Mouse (Mus musculus) heart, postnatal 0 days (tissue): ENCODE measurements at regions not wholly inside any gene's neighbourhood (a gene's known extent, or its start where the extent isn't known, plus 50 kb on each side); places are given as distances from the start of the nearest gene placed in this dataset.

Source experiments
- CTCF ChIP-seq: IDR thresholded peaks from 2 replicates; pipeline ENCODE4 v1.5.1; 2016; ENCODE audit warnings: antibody characterized with exemption, control low read depth, low read depth
- EP300 ChIP-seq: IDR thresholded peaks from 2 replicates; pipeline ENCODE4 v1.6.1; 2016; ENCODE audit warnings: antibody characterized with exemption, low read depth

DNA sequence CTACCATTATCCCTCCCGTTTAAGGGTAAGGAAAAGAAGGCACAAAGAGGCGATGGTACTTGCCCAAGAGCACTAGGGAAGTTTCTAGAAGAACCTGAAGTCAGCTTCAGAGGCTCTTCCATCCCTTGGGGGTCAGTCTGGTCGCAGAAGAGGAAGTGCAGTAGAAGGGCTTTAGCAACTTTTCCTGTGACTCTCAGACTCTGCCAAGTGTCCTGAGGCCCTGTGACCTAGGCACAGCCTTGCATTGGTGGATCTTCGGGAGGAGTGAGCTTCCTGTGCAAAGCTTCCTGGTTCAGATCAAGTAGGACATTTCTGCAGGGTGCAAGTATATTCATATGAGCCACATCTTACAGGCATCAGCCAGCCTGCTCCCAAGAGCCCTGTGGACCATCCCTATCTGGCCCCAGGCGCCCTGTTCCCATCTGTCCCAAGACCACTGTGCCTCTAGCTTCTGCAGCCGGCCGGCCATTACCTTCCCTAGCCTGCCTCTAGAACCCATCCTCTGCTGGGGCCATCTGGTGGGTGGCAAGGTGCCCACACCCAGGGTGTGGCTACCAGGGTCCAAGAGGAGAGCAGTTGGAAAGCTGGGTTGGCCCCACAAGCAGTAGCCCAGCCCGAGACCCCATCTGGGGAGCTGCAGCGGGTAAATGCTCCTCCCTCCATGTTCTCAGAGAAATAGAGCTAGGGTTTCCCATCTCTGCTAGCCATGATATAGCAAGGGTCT is 72.4 kb upstream of the Lhx1 start:
- TF ChIP-seq CTCF (no peak), EP300 (no peak)
